ENCODE assay signal across 8 mouse cellular contexts in the genomic region with DNA sequence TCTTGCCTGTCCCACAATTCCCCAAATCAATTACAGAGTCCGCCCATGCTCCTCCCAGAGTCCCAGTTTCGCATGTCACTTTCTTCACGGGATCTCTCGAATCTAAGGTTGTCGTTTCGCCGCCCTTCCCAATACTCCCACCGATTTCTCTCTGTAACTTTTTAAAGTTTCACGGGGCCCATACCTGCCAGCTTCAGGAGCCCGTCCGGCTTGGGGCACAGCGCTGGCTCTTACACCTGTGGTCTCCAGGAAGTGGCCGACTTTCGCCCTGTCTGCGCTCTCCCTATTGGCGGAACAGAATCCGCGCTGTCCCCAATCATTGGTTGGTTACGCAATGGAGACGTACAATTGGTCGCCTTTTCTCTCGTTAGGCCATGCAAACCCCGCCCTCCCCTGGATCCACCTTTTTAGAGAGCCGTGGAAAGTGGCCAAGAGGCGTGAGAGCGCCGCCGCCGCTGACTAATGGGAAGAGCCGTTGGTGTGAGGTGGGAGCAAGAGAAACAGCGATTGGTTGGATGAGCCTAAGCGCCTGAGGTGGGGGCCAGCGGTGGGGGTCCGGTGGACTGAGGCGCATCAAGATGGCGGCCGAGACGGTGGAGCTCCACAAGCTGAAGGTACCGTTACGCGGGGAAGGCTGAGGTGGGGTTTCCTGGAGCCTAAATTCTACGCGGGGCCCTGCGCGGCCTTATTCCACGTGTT. TPM values are rescaled to one million over a fixed set of nuclear protein-coding genes. Genes with fewer than 3 reads are reported as not detected.
DNase-seq lines count a peak whose midpoint lies in the region; ATAC-seq and TF ChIP-seq lines count a peak whose summit lies in the region.

A gene (minus strand): TSS at position 288 of the 699 bp plus-strand sequence.

- H3K4me2 ChIP-seq in forebrain, embryonic 15.5 days (replicated peaks): peak within 1 kb of the TSS; percentile 58

- peak; percentile 84; the same call in 1 of the 2 replicates for TF ChIP-seq POLR2A in lung, adult 2 months (IDR thresholded peaks at IDR 0.05; ENCODE audit: borderline replicate concordance, extremely low read depth, low read depth, low read length)

- H3K4me1 ChIP-seq in ES-E14 (ENCODE audit: control insufficient read depth in 2 of 2, insufficient read depth in 2 of 2, low read length in 2 of 2, poor library complexity in 1 of 2): peaks cover 2 to 5% of the 10 kb centered on the region in 2 experiments; a peak in 3 of 4 replicates
- peaks cover 27% of the 10 kb centered on the region for H3K4me1 ChIP-seq in forebrain, embryonic 15.5 days
- H3K4me1 ChIP-seq in lung, adult 2 months (ENCODE audit: control insufficient read depth, insufficient read depth, low read length): peaks cover 5% of the 10 kb centered on the region; the same call in 1 of the 2 replicates

- WGBS in forebrain, embryonic 15.5 days: under 1% methylated on average over 46 of the region's 46 CpGs
- under 1% methylated on average over 46 of the region's 46 CpGs for WGBS in lung, adult 2 months

- in situ Hi-C loops in ES-E14 (cut with MboI; ENCODE audit: low sequenced_read_pairs in 2 of 2, unreplicated experiment in 2 of 2): no loop called here

- H3K36me3 ChIP-seq in ES-E14 (ENCODE audit: control insufficient read depth, insufficient read depth, low read length, poor library complexity, severe bottlenecking): peaks cover 14% of the 10 kb centered on the region
- peaks cover 48% of the 10 kb centered on the region for H3K36me3 ChIP-seq in forebrain, embryonic 15.5 days

- H3K9me3 ChIP-seq in ES-E14 (ENCODE audit: control insufficient read depth, insufficient read depth, low read depth, low read length): no peaks in the 10 kb centered on the region
- no peaks in the 10 kb centered on the region for H3K9me3 ChIP-seq in forebrain, embryonic 15.5 days

- H3K27me3 ChIP-seq in forebrain, embryonic 15.5 days: no peaks in the 10 kb centered on the region

- peak within 1 kb of the TSS; percentile 84 for H3K9ac ChIP-seq in ES-E14 (ENCODE audit: insufficient read depth, low read depth, low read length, poor library complexity, severe bottlenecking)
- peak within 1 kb of the TSS; percentile 74 for H3K9ac ChIP-seq in forebrain, embryonic 15.5 days (replicated peaks)

- peak; percentile 100 for DNase-seq in ES-E14 (ENCODE audit: low read depth, low spot score)
- DNase-seq in cerebellum, adult 11-12 months: peak; percentile 99
- peak; percentile 98 for DNase-seq in heart, postnatal 25 days (ENCODE audit: low spot score)
- peak; percentile 99 to 100 for DNase-seq in layer of hippocampus, adult 18-20 months (ENCODE audit: low spot score in 2 of 2)
- peak; percentile 99 for DNase-seq in lung, adult 2 months
- peak; percentile 92 to 96 for DNase-seq in thymus, adult 18-20 months

- peak within 1 kb of the TSS; percentile 80 to 100 for H3K4me3 ChIP-seq in ES-E14 (ENCODE audit: insufficient read depth in 1 of 2, low read depth in 1 of 2, low read length in 2 of 2, poor library complexity in 1 of 2, severe bottlenecking in 1 of 2)
- H3K4me3 ChIP-seq in forebrain, embryonic 15.5 days: peak within 1 kb of the TSS; percentile 74
- H3K4me3 ChIP-seq in lung, adult 2 months (replicated peaks; ENCODE audit: extremely low read depth, low read depth, low read length): peak within 1 kb of the TSS; percentile 86

- intact Hi-C loops in heart, postnatal 25 days (cut with DNase I): loop anchor here (2.0 kb wide), 1 partner anchor 15 kb away; no protein-coding TSS in a partner anchor

- no peak for TF ChIP-seq CTCF in lung, adult 2 months (IDR thresholded peaks at IDR 0.05; ENCODE audit: insufficient read depth, low read length)

- peak; percentile 100 for ATAC-seq in forebrain, embryonic 15.5 days (replicated peaks)
- ATAC-seq in neutrophil, adult 5-6 weeks (ENCODE audit: extremely low read depth, insufficient number of reproducible peaks, low FRiP score, poor library complexity, severe bottlenecking): peak; percentile 99

- H3K27ac ChIP-seq in ES-E14 (ENCODE audit: insufficient read depth, low read depth, low read length, poor library complexity, severe bottlenecking): peak within 1 kb of the TSS; percentile 24; the same call in 1 of the 2 replicates
- H3K27ac ChIP-seq in forebrain, embryonic 15.5 days (replicated peaks): peak within 1 kb of the TSS; percentile 58; the same call in 1 of the 2 replicates

TF ChIP-seq in ES-E14, 5 proteins besides CTCF, POLR2A, EP300 and RAD21:
- TF ChIP-seq MAFK (IDR thresholded peaks at IDR 0.05; ENCODE audit: insufficient read depth, low read depth, low read length) (no peak), ZNF384 (IDR thresholded peaks at IDR 0.05; ENCODE audit: low read depth, low read length) (no peak), ZC3H11A (IDR thresholded peaks at IDR 0.05; ENCODE audit: borderline replicate concordance, low read depth, low read length) (no peak), HCFC1 (IDR thresholded peaks at IDR 0.05; ENCODE audit: borderline replicate concordance, insufficient read depth, low read length) (peak; percentile 70; the same call in 1 of the 2 replicates), CHD2 (IDR thresholded peaks at IDR 0.05; ENCODE audit: low read depth, low read length) (peak; percentile 94)

RNA-seq across cellular contexts. Expression of the gene that starts here (rescaled TPM):
- total RNA-seq in ES-E14 (2012; rRNA removed): 145 and 155 TPM in 2 replicates
- 28.1 and 28.6 TPM in 2 replicates for polyA plus RNA-seq in forebrain, embryonic 15.5 days (2015; fragmentation: Nextera tagmentation; extraction: Ambion mirVana)
- 1 to 10 TPM; 7.6 to 9.2 TPM for total RNA-seq in heart, postnatal 25 days (2021)
- total RNA-seq in layer of hippocampus, adult 18-20 months (2021): 10 to 100 TPM in 1 of 2 experiments, 1 to 10 TPM in 1; 9.3 to 10.4 TPM
- polyA plus RNA-seq in lung, adult 2 months (2012; rRNA removed): 47.5 and 64.6 TPM in 2 replicates
- 20.0 TPM in 2 replicates for total RNA-seq in neutrophil, adult 5-6 weeks (2017)

Comparison
In these comparisons a context has a peak if more than half of its experiments do, and no peak if none do; other contexts are left out.
1. Peak in every context shown above with its lines: DNase-seq, ATAC-seq, H3K4me3 ChIP-seq and H3K27ac ChIP-seq.